Mouse (Mus musculus) stomach, postnatal 0 days (tissue): Measurements from ENCODE around the gene Sema5a.

ENCODE experiments used
- CTCF ChIP-seq: IDR thresholded peaks from 2 replicates; pipeline ENCODE4 v1.5.1; 2016; ENCODE audit warnings: antibody characterized with exemption, low read depth, mild to moderate bottlenecking, moderate library complexity
- EP300 ChIP-seq: optimal IDR thresholded peaks from 2 replicates; pipeline ENCODE3; 2016; ENCODE audit warnings: antibody characterized with exemption

- no peak for TF ChIP-seq CTCF
- no peak for TF ChIP-seq EP300
Observed at GRCm38 (mm10) chr15:32328370-32329004, 83.9 kb downstream of the Sema5a start.
